Mouse (Mus musculus) heart, adult 2 months (tissue): Measurements from ENCODE around the gene Olfr520.

Experiments used
- CTCF ChIP-seq: fragments of 200-600 bp; IDR thresholded peaks from 2 replicates; pipeline ENCODE4 v1.8.1; 2022; ENCODE audit warnings: antibody characterized with exemption, mild to moderate bottlenecking, moderate library complexity
- EP300 ChIP-seq: fragments of 200-500 bp; IDR thresholded peaks from 2 replicates; pipeline ENCODE4 v1.6.1; 2011; ENCODE audit warnings: low read depth, low read length, control low read depth; ENCODE audit not compliant: insufficient read depth

GRCm38 (mm10) chr7:99739276-99739675 lies 9.2 kb downstream of the Olfr520 start:
- TF ChIP-seq CTCF: no peak
- no peak for TF ChIP-seq EP300
